Mouse (Mus musculus) 416B (cell line): ENCODE data around the gene Tac4.

Experiments used
- DNase-seq: peaks from one replicate; pipeline ENCODE4 v3.0.0; 2011; ENCODE audit warnings: low read depth

Tac4 gene

DNA sequence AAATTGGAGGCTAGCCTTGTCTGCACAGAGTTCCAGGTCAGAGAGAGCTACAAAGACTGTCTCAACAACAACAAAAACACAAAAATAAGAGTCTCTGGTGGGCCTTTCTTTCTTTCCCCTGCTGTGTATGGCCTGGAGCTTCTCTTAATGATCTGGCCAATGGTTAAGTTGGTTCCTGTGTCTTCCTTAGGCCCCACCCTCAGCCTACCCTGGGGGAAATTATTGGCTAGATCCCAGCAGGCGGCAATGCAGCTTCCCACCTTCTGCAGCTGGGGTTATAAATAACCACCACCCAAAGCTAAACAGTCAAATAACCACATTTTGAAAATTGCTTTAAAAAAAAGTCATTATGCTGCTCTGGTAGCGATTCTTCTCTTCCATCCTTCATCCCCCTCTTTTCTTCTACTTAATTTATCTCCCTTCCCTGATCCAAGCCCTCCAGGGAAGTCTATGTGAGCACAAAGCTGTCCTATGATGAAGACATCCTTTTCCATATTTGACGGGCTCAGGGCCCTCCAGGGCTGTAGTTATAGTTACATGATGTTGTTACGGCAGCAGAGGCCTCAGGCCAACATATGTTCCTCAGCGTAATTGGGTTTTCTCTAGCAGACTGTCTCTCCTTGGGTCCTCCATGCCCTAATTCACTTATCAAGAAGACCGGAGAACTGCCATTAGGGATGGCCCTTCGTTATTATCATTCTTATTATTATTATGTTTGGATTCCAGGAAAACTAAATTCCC lies 54.1 kb downstream of the Tac4 start:
- DNase-seq = peak; percentile 33

DNA sequence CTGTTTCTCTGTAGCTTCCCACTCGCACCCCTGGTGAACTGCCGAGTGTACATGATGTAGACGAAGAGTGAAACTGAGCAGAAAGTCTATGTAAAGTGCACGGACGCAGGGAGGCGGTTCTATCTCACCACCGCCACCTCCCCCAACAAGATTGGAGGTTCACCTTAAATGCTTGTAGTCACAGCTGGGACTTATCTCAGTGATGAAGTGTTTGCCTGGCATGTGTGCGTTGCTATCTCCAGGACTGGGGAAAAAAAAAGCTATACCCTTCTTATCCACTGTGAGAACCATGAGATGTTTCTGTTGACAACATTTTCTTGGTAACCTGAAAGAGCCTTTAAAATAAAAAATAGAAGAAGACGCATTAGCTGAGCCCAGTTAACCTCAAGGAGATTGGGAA lies 56.8 kb downstream of the Tac4 start:
- DNase-seq = no peak
